ENCODE assay signal across 9 mouse cellular contexts in genomic region chr5:146384935-146385591, GRCm38 (mm10). TPM values are rescaled to one million over a fixed set of nuclear protein-coding genes. Genes with fewer than 3 reads are reported as not detected.
A peak's percentile ranks its signal among the peaks of the same experiment; 100 is the strongest.
DNase-seq lines count a peak whose midpoint lies in the region; ATAC-seq and TF ChIP-seq lines count a peak whose summit lies in the region.
"Had no signal": no experiment of that assay in that cellular context is flagged by ENCODE, and none has a peak within 500 bp of the region (broad histone marks: within the 10 kb centered on the region; RNA-seq: fewer than 3 reads in every experiment).

Wasf3 (plus strand) TSS chr5:146384985.

- H3K9me3 ChIP-seq in forebrain, embryonic 13.5 days (replicated peaks), result peaks cover 6% of the 10 kb centered on the region
- H3K9me3 ChIP-seq in liver, embryonic 14.5 days (ENCODE audit: control insufficient read depth, low read length), result no peaks in the 10 kb centered on the region

- TF ChIP-seq EP300 in liver, embryonic 14.5 days (IDR thresholded peaks at IDR 0.05; ENCODE audit: low read depth), result no peak

- H3K36me3 ChIP-seq in thymus, adult 2 months (ENCODE audit: control insufficient read depth, insufficient read depth, low read length), result no peaks in the 10 kb centered on the region
- H3K36me3 ChIP-seq in forebrain, embryonic 13.5 days (ENCODE audit: poor library complexity, severe bottlenecking), result 0 out of 2 replicates have a peak, but pooled peaks cover 8% of the 10 kb centered on the region
- no peaks in the 10 kb centered on the region for H3K36me3 ChIP-seq in liver, embryonic 14.5 days (replicated peaks; ENCODE audit: control insufficient read depth, insufficient read depth, low read depth)

- ATAC-seq in forebrain, embryonic 13.5 days, result peak; percentile 97
- ATAC-seq in liver, embryonic 14.5 days (ENCODE audit: insufficient read depth), result peak; percentile 45; the same call in 1 of the 2 replicates

- H3K4me3 ChIP-seq in thymus, adult 2 months (ENCODE audit: control insufficient read depth, insufficient read depth, low read length), result no peak within 1 kb of the TSS
- H3K4me3 ChIP-seq in forebrain, embryonic 13.5 days, result peak within 1 kb of the TSS; percentile 73
- peak within 1 kb of the TSS; percentile 20 to 36 for H3K4me3 ChIP-seq in liver, embryonic 14.5 days (ENCODE audit: insufficient read depth in 1 of 2, low read depth in 2 of 2, low read length in 2 of 2)
- peak within 1 kb of the TSS; percentile 81 for H3K4me3 ChIP-seq in olfactory bulb, adult 2 months (ENCODE audit: insufficient read depth, low read depth, low read length)

- peak; percentile 18 for DNase-seq in thymus, postnatal 4 days
- no peak for DNase-seq in thymus, adult 2 months
- peak; percentile 13 to 45 for DNase-seq in heart, postnatal 10 days
- DNase-seq in layer of hippocampus, adult 11-12 months (ENCODE audit: low spot score), result peak; percentile 88
- DNase-seq in liver, embryonic 14.5 days (ENCODE audit: low read depth in 3 of 3, low spot score in 3 of 3), result no peak
- peak; percentile 77 for DNase-seq in yolk sac, embryonic 10.5 days (ENCODE audit: low spot score)

- intact Hi-C loops in heart, postnatal 10 days (cut with DNase I), result no loop called here

- peak within 1 kb of the TSS; percentile 79 for H3K9ac ChIP-seq in forebrain, embryonic 13.5 days
- no peak within 1 kb of the TSS for H3K9ac ChIP-seq in liver, embryonic 14.5 days (replicated peaks)

- no peak for TF ChIP-seq CTCF in thymus, adult 2 months (IDR thresholded peaks at IDR 0.05; ENCODE audit: borderline replicate concordance, control insufficient read depth, extremely low read depth, insufficient read depth, low read length, poor library complexity)
- TF ChIP-seq CTCF in liver, embryonic 14.5 days (IDR thresholded peaks at IDR 0.05; ENCODE audit: low read depth), result no peak
- no peak for TF ChIP-seq CTCF in olfactory bulb, adult 2 months (IDR thresholded peaks at IDR 0.05; ENCODE audit: insufficient read depth, low read depth, low read length)

- H3K4me1 ChIP-seq in thymus, adult 2 months (replicated peaks; ENCODE audit: control insufficient read depth, insufficient read depth, low read length), result no peaks in the 10 kb centered on the region
- H3K4me1 ChIP-seq in forebrain, embryonic 13.5 days, result peaks cover 7% of the 10 kb centered on the region; the same call in 1 of the 2 replicates
- no peaks in the 10 kb centered on the region for H3K4me1 ChIP-seq in liver, embryonic 14.5 days (replicated peaks; ENCODE audit: control insufficient read depth in 2 of 2, insufficient read depth in 2 of 2, low read length in 1 of 2)
- H3K4me1 ChIP-seq in olfactory bulb, adult 2 months (ENCODE audit: control insufficient read depth, insufficient read depth, low read length), result peaks cover 2% of the 10 kb centered on the region; the same call in 1 of the 2 replicates

- 7% methylated on average over 66 of the region's 66 CpGs for WGBS in thymus, adult 2 months
- under 1% methylated on average over 44 of the region's 66 CpGs for WGBS in forebrain, embryonic 13.5 days
- WGBS in liver, embryonic 14.5 days (ENCODE audit: insufficient replicate concordance), result 1% methylated on average over 65 of the region's 66 CpGs
- under 1% methylated on average over 59 of the region's 66 CpGs for WGBS in olfactory bulb, adult 2 months

- no peak for TF ChIP-seq POLR2A in thymus, adult 2 months (IDR thresholded peaks at IDR 0.05; ENCODE audit: control insufficient read depth, extremely low read depth, insufficient read depth, low read length, poor library complexity)
- peak; percentile 88 for TF ChIP-seq POLR2A in olfactory bulb, adult 2 months (IDR thresholded peaks at IDR 0.05; ENCODE audit: insufficient read depth, low read depth, low read length)

- H3K27ac ChIP-seq in thymus, adult 2 months (ENCODE audit: control insufficient read depth, insufficient read depth, low read length), result no peak within 1 kb of the TSS
- peak within 1 kb of the TSS; percentile 40; the same call in 1 of the 2 replicates for H3K27ac ChIP-seq in forebrain, embryonic 13.5 days
- H3K27ac ChIP-seq in liver, embryonic 14.5 days, result no peak within 1 kb of the TSS
- H3K27ac ChIP-seq in olfactory bulb, adult 2 months (ENCODE audit: insufficient read depth, low read depth, low read length), result peak within 1 kb of the TSS; percentile 32

- H3K4me2 ChIP-seq in forebrain, embryonic 13.5 days, result peak within 1 kb of the TSS; percentile 81
- H3K4me2 ChIP-seq in liver, embryonic 14.5 days (ENCODE audit: low read depth), result peak within 1 kb of the TSS; percentile 46

- H3K27me3 ChIP-seq in thymus, adult 2 months (ENCODE audit: control insufficient read depth, insufficient read depth, low read length), result no peaks in the 10 kb centered on the region; the same call in 1 of the 2 replicates
- H3K27me3 ChIP-seq in forebrain, embryonic 13.5 days, result no peaks in the 10 kb centered on the region
- H3K27me3 ChIP-seq in liver, embryonic 14.5 days (ENCODE audit: control insufficient read depth, insufficient read depth, low read length), result peaks cover 20% of the 10 kb centered on the region

RNA-seq across cellular contexts. Expression of gene Wasf3, which starts in this region (rescaled TPM):
- polyA plus RNA-seq in thymus, adult 2 months (2012; rRNA removed), result 0.73 and 0.97 TPM in 2 replicates
- polyA plus RNA-seq in forebrain, embryonic 13.5 days (2015; fragmentation: Nextera tagmentation; extraction: Ambion mirVana), result 7.3 and 8.9 TPM in 2 replicates
- under 1 TPM; 0.50 to 0.53 TPM for total RNA-seq in heart, postnatal 10 days (2021)
- polyA plus RNA-seq in liver, embryonic 14.5 days (2012; rRNA removed), result 0.06 and 0.07 TPM in 2 replicates
- 0.04 TPM in 2 replicates for polyA plus RNA-seq in liver, embryonic 14.5 days (2014; fragmentation: Nextera tagmentation; extraction: Ambion mirVana)
- polyA plus RNA-seq in olfactory bulb, adult 2 months (2012; ENCODE audit: insufficient read depth, insufficient read length, low replicate concordance, missing spikeins), result not detected in 2 replicates
- polyA plus RNA-seq: C2C12 had no signal

Comparison
In these comparisons a context has a peak if more than half of its experiments do, and no peak if none do; other contexts are left out.
1. DNase-seq: peak in thymus, postnatal 4 days (single experiment), layer of hippocampus, adult 11-12 months (single experiment) and yolk sac, embryonic 10.5 days (single experiment); none in thymus, adult 2 months (single experiment) and liver, embryonic 14.5 days (0 of 3).
2. Peak in DNase-seq in heart, postnatal 10 days; RNA of the gene not detected or under 1 TPM.
3. Peak in ATAC-seq, H3K4me3 ChIP-seq and H3K4me2 ChIP-seq in liver, embryonic 14.5 days; RNA of the gene not detected or under 1 TPM.
4. H3K27ac ChIP-seq: peak in forebrain, embryonic 13.5 days (single experiment) and olfactory bulb, adult 2 months (single experiment); none in thymus, adult 2 months (single experiment) and liver, embryonic 14.5 days (single experiment).